Mouse (Mus musculus): ENCODE results near the gene Ppp2r5b. TPM values are rescaled to one million over a fixed set of nuclear protein-coding genes. Genes with fewer than 3 reads are reported as not detected.

The Ppp2r5b gene
- total RNA-seq, 2 experiments from 2014 or later, result 30.7 to 31.7 TPM

- no peak for DNase-seq
- intact Hi-C loops (cut with DNase I), result no loop called here
Observed at GRCm38 (mm10) chr19:6240136-6240535, 4.5 kb upstream of the Ppp2r5b start.

- intact Hi-C loops (cut with DNase I), result no loop called here
Observed at GRCm38 (mm10) chr19:6238740-6239139, 3.1 kb upstream of the Ppp2r5b start.

GRCm38 (mm10) chr19:6236842-6237241 lies 1.2 kb upstream of the Ppp2r5b start:
- DNase-seq, result no peak
- intact Hi-C loops (cut with DNase I), result no loop called here

More at GRCm38 (mm10) chr19:6238740-6239139, 3.1 kb upstream of the Ppp2r5b start:
- DNase-seq, result no peak

GRCm38 (mm10) chr19:6236053-6236441 lies 375 bp upstream of the Ppp2r5b start:
- intact Hi-C loops (cut with DNase I), result no loop called here
- DNase-seq, result peak; percentile 95

GRCm38 (mm10) chr19:6234337-6235083 lies 1.2 kb downstream of the Ppp2r5b start:
- intact Hi-C loops (cut with DNase I), result loop anchor here (1.0 kb wide), 1 partner anchor 93 kb away; the partner anchor contains the start of gene Arl2
- DNase-seq, result peak; percentile 26 to 29

- no peak for DNase-seq
- intact Hi-C loops (cut with DNase I), result no loop called here
Observed at GRCm38 (mm10) chr19:6233647-6234046, 2.0 kb downstream of the Ppp2r5b start.

GRCm38 (mm10) chr19:6231036-6231435 lies 4.6 kb downstream of the Ppp2r5b start:
- intact Hi-C loops (cut with DNase I), result no loop called here
- DNase-seq, result no peak

- no peak for DNase-seq
- intact Hi-C loops (cut with DNase I), result no loop called here
Observed at GRCm38 (mm10) chr19:6230411-6230810, 5.3 kb downstream of the Ppp2r5b start.

GRCm38 (mm10) chr19:6227864-6228263 lies 7.8 kb downstream of the Ppp2r5b start:
- DNase-seq, result no peak
- intact Hi-C loops (cut with DNase I), result no loop called here

- intact Hi-C loops (cut with DNase I), result no loop called here
- no peak for DNase-seq
Observed at GRCm38 (mm10) chr19:6226763-6227162, 8.9 kb downstream of the Ppp2r5b start.

GRCm38 (mm10) chr19:6226135-6226534 lies 9.5 kb downstream of the Ppp2r5b start, which contains the start of gene Gpha2:
Gene Gpha2 (plus strand): TSS chr19:6226380.
- intact Hi-C loops (cut with DNase I), result no loop called here

GRCm38 (mm10) chr19:6218606-6219005 lies 17.1 kb downstream of the Ppp2r5b start:
- intact Hi-C loops (cut with DNase I), result no loop called here
- DNase-seq, result no peak

More at GRCm38 (mm10) chr19:6226135-6226534, 9.5 kb downstream of the Ppp2r5b start, which contains the start of gene Gpha2:
- no peak for DNase-seq

- DNase-seq, result no peak
- intact Hi-C loops (cut with DNase I), result no loop called here
Observed at GRCm38 (mm10) chr19:6216046-6216705, 19.5 kb downstream of the Ppp2r5b start.

GRCm38 (mm10) chr19:6206716-6207115 lies 29.0 kb downstream of the Ppp2r5b start:
- intact Hi-C loops (cut with DNase I), result no loop called here

GRCm38 (mm10) chr19:6204265-6204664 lies 31.4 kb downstream of the Ppp2r5b start:
- intact Hi-C loops (cut with DNase I), result no loop called here
- no peak for DNase-seq

More at GRCm38 (mm10) chr19:6206716-6207115, 29.0 kb downstream of the Ppp2r5b start:
- DNase-seq, result no peak

- intact Hi-C loops (cut with DNase I), result no loop called here
- no peak for DNase-seq
Observed at GRCm38 (mm10) chr19:6184131-6184530, 51.5 kb downstream of the Ppp2r5b start, which contains the start of gene Majin. Gene Majin (plus strand): TSS chr19:6184388.

GRCm38 (mm10) chr19:6182534-6182933 lies 53.1 kb downstream of the Ppp2r5b start:
- intact Hi-C loops (cut with DNase I), result no loop called here
- no peak for DNase-seq

- no peak for DNase-seq
- intact Hi-C loops (cut with DNase I), result no loop called here
Observed at GRCm38 (mm10) chr19:6181629-6182028, 54.0 kb downstream of the Ppp2r5b start.

- no peak for DNase-seq
- intact Hi-C loops (cut with DNase I), result no loop called here
Observed at GRCm38 (mm10) chr19:6178775-6179174, 56.9 kb downstream of the Ppp2r5b start.

Measured in heart, postnatal 10 days (tissue).